Mouse (Mus musculus): ENCODE data around the gene Depdc5. TPM values are rescaled to one million over a fixed set of nuclear protein-coding genes. Genes with fewer than 3 reads are reported as not detected.
A peak's percentile ranks its signal among the peaks of the same experiment; 100 is the strongest.
"Not testable (repeated sequence)": the region's sequence is repeated elsewhere in the genome, so short reads cannot be mapped to it uniquely, and the experiment has no call there.

The Depdc5 gene
- polyA plus RNA-seq (2012; ENCODE audit: insufficient read depth, insufficient read length, missing spikeins): 16.2 and 17.0 TPM in 2 replicates

DNA sequence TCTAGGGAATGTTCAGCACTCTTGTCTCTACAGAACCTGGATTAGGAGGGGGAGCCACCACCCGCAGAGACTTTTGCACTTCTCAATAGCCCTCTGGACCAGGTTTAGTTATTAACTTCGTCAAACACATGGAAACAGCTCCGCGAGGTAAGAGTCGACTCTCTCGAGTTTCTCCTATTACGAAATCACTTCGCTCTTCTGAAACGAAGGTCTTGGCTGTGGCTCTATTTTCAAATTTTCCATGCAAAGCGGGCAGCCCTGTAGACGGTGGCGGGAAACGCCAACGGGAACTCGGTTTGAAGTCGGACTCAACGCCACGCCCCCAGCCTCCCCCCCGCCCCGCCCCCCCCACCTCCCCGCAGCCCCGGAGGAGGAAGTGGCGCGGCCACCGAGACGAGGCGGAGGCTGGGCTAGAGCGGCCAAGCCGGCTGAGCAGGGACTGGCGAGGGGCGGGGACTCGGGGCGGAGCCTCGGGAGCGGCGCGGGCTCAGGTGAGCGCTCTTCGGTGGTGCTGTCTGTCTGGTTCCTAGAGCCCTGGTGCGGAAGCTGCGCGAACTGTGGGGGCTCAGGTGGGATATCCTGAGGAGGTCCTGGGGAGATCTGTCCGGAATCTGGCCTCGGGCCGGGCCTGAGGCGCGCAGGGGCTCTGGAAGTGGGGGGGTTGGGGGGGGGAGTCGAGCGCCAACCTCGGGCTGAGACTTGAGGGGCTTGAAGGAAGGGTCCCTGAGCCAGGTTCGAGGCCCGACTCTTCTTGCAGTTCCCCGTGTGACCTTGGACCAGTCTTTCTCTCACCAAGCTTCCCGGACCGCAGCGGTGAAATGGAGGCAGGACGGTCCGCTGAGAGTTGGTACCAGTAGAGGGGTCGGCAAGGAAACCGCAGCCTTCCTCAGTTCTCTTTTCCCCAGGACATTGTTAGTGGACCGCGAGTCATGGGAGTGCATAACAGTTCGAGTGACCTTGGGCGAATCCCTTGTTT, at the start of gene Depdc5:
Gene Depdc5 (plus strand): TSS at position 449 of the 976 bp plus-strand sequence.
- Histone ChIP-seq H3K27ac (replicated peaks; ENCODE audit: low read depth, low read length) (peak within 1 kb of the TSS; percentile 67), H3K4me3 (ENCODE audit: insufficient read depth, low read depth, low read length) (peak within 1 kb of the TSS; percentile 83), H3K4me1 (ENCODE audit: control insufficient read depth, insufficient read depth, insufficient read length, low read length) (no peaks in the 10 kb centered on the region)

- H3K4me3 ChIP-seq (ENCODE audit: insufficient read depth, low read depth, low read length): no peak overlapping the region
- no peak overlapping the region for H3K27ac ChIP-seq (replicated peaks; ENCODE audit: low read depth, low read length)
- H3K4me1 ChIP-seq (ENCODE audit: control insufficient read depth, insufficient read depth, insufficient read length, low read length): no peaks in the 10 kb centered on the region
These were observed 48.1 kb upstream of the Depdc5 start for GRCm38 (mm10) chr5:32815396-32815795.

GRCm38 (mm10) chr5:32820471-32820870, 43.0 kb upstream of the Depdc5 start:
- H3K27ac ChIP-seq (replicated peaks; ENCODE audit: low read depth, low read length): no peak overlapping the region
- H3K4me3 ChIP-seq (ENCODE audit: insufficient read depth, low read depth, low read length): no peak overlapping the region
- no peaks in the 10 kb centered on the region for H3K4me1 ChIP-seq (ENCODE audit: control insufficient read depth, insufficient read depth, insufficient read length, low read length)

DNA sequence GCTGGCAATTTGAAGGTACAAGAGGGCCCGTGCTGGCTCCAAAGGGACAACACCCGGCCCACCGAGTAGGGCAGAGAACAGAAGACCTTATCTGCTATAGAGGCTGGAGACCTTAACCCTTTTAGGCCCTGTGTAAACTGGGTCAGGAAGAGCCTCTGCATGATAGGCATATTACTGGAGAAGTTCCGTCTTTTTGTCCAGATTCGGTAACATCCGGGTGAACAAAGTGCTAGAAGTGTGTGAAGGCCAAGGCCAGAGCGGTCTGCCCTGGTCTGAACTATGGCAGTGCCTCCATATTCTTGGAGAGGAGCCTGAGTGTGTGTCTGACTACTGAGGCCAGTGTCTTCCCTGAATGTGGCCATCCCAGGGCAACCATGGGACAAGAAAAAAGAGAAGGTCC, 36.5 kb upstream of the Depdc5 start, which contains the start of gene Gm20671:
Gene Gm20671 (minus strand): TSS at position 101 of the 400 bp plus-strand sequence.
- no peaks in the 10 kb centered on the region for H3K4me1 ChIP-seq (ENCODE audit: control insufficient read depth, insufficient read depth, insufficient read length, low read length)
- no peak within 1 kb of the TSS for H3K27ac ChIP-seq (replicated peaks; ENCODE audit: low read depth, low read length)
- H3K4me3 ChIP-seq (ENCODE audit: insufficient read depth, low read depth, low read length): no peak within 1 kb of the TSS

DNA sequence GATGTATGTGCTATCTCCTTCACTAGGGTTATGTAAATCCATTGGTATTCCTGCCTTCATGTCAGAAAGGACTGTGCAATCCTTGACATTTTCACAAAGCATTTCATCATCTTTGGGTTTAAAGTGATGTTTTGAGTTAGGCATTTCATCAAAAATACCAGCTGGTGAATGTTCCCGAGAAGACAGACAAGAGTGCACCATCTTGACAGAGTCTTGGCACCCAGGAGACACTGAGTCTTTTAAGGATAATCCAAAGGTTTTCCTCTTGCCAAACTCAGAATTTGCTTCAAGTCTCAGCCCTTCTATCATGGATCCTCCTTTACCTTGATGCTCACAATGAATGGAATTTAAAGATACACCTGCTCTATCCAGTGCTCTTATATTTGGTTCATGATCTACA, 34.7 kb upstream of the Depdc5 start:
- not testable (repeated sequence) for H3K4me1 ChIP-seq (ENCODE audit: control insufficient read depth, insufficient read depth, insufficient read length, low read length); H3K27ac ChIP-seq (replicated peaks; ENCODE audit: low read depth, low read length); H3K4me3 ChIP-seq (ENCODE audit: insufficient read depth, low read depth, low read length)

DNA sequence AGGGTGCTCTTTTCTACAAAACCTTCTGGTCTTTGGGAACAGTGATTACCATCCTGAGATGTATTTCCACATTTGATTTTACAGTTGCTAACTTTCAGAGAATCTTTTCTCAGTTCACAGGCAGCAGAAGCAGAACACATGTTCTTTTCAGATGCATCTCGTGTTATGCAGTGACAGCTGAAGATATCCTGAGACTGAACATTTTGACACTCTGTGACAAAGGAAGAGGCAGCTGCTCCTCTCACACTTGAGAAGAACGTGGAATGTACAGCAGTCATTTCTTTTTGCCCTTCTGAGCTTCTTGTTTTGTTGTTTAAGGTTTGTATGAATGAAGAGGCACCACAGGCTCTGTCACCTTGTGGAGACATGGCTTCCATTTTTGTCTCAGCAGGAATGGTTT, 33.4 kb upstream of the Depdc5 start:
- Histone ChIP-seq H3K4me1 (ENCODE audit: control insufficient read depth, insufficient read depth, insufficient read length, low read length) (no peaks in the 10 kb centered on the region; the same call in 1 of the 2 replicates), H3K4me3 (ENCODE audit: insufficient read depth, low read depth, low read length) (no peak overlapping the region), H3K27ac (replicated peaks; ENCODE audit: low read depth, low read length) (no peak overlapping the region)

DNA sequence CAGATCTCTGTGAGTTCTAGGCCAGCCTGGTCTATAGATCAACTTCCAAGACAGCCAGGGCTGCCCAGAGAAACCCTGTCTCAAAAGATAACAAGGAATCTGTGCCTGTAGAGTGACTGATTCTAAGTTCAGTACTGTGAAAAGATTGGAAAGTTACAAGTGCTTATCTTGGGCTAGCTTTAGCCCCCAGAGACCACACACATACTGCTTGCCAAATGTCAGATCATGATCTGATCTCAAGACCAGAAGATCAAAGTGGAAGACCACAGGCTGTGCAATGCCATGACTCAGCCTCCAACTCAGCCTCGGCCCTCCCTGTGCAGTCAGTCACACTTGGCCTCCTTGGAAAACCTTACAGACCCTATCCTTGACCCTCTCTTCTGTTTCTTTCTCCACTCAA, 29.0 kb upstream of the Depdc5 start:
- no peaks in the 10 kb centered on the region; the same call in 1 of the 2 replicates for H3K4me1 ChIP-seq (ENCODE audit: control insufficient read depth, insufficient read depth, insufficient read length, low read length)

DNA sequence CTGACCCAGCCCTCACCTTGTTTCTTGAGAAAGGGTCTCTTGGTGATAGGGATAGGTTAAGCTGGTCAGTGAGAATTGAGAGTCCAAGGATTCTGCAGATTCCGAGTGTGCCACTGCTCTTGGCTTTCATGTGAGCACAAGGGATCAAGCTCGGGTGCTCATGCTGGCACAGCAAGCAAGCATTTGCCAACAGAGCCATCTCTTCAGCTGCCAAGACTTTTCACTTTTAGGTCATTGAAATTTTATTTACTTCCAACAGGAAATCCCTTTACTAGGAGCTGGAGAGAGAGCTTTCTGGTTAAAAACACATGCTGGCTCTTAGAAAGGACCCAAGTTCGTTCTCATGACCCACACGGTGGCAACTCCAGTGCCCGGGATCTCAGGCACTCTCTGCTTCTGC, 26.5 kb upstream of the Depdc5 start:
- H3K4me1 ChIP-seq (ENCODE audit: control insufficient read depth, insufficient read depth, insufficient read length, low read length): no peaks in the 10 kb centered on the region; the same call in 1 of the 2 replicates
- no peak overlapping the region for H3K27ac ChIP-seq (replicated peaks; ENCODE audit: low read depth, low read length)
- H3K4me3 ChIP-seq (ENCODE audit: insufficient read depth, low read depth, low read length): no peak overlapping the region

More for the DNA sequence above, 29.0 kb upstream of the Depdc5 start:
- Histone ChIP-seq H3K4me3 (ENCODE audit: insufficient read depth, low read depth, low read length) (no peak overlapping the region), H3K27ac (replicated peaks; ENCODE audit: low read depth, low read length) (no peak overlapping the region)

DNA sequence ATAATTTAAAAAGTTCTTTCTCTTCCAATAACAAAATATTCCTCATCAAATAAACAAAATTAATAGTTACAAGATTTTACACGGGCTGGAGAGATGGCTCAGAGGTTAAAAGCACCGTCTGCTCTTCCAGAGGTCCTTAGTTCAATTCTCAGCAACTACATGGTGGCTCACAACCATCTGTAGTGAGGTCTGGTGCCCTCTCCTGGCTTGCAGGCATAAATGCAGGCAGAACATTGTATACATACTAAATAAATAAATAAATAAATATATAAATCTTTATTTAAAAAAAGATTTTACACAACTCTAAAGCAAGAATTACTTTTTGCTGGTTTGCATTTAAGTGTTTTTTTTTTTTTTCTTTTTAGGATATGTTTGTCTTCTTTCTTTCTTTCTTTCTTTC, 23.5 kb upstream of the Depdc5 start:
- Histone ChIP-seq H3K4me3 (ENCODE audit: insufficient read depth, low read depth, low read length) (no peak overlapping the region), H3K27ac (replicated peaks; ENCODE audit: low read depth, low read length) (no peak overlapping the region), H3K4me1 (ENCODE audit: control insufficient read depth, insufficient read depth, insufficient read length, low read length) (no peaks in the 10 kb centered on the region)

- no peak overlapping the region for H3K4me3 ChIP-seq (ENCODE audit: insufficient read depth, low read depth, low read length)
These were observed 14.3 kb upstream of the Depdc5 start for GRCm38 (mm10) chr5:32849178-32849577.

GRCm38 (mm10) chr5:32849580-32849979, 13.9 kb upstream of the Depdc5 start:
- not testable (repeated sequence) for H3K4me3 ChIP-seq (ENCODE audit: insufficient read depth, low read depth, low read length); H3K27ac ChIP-seq (replicated peaks; ENCODE audit: low read depth, low read length); H3K4me1 ChIP-seq (ENCODE audit: control insufficient read depth, insufficient read depth, insufficient read length, low read length)

More at GRCm38 (mm10) chr5:32849178-32849577, 14.3 kb upstream of the Depdc5 start:
- H3K4me1 ChIP-seq (ENCODE audit: control insufficient read depth, insufficient read depth, insufficient read length, low read length): peaks cover 8% of the 10 kb centered on the region; the same call in 1 of the 2 replicates
- H3K27ac ChIP-seq (replicated peaks; ENCODE audit: low read depth, low read length): no peak overlapping the region

GRCm38 (mm10) chr5:32852026-32852425, 11.5 kb upstream of the Depdc5 start:
- H3K4me1 ChIP-seq (ENCODE audit: control insufficient read depth, insufficient read depth, insufficient read length, low read length): peaks cover 8% of the 10 kb centered on the region; the same call in 1 of the 2 replicates
- H3K4me3 ChIP-seq (ENCODE audit: insufficient read depth, low read depth, low read length): no peak overlapping the region
- H3K27ac ChIP-seq (replicated peaks; ENCODE audit: low read depth, low read length): no peak overlapping the region

GRCm38 (mm10) chr5:32853731-32854507, 9.6 kb upstream of the Depdc5 start, which contains the start of gene Prr14l:
Gene Prr14l, minus strand, starts transcription at chr5:32854256.
- Histone ChIP-seq H3K4me3 (ENCODE audit: insufficient read depth, low read depth, low read length) (peak within 1 kb of the TSS; percentile 86), H3K4me1 (ENCODE audit: control insufficient read depth, insufficient read depth, insufficient read length, low read length) (peaks cover 8% of the 10 kb centered on the region; the same call in 1 of the 2 replicates), H3K27ac (replicated peaks; ENCODE audit: low read depth, low read length) (peak within 1 kb of the TSS; percentile 69)

GRCm38 (mm10) chr5:32854818-32855217, 8.7 kb upstream of the Depdc5 start:
- peaks cover 8% of the 10 kb centered on the region; the same call in 1 of the 2 replicates for H3K4me1 ChIP-seq (ENCODE audit: control insufficient read depth, insufficient read depth, insufficient read length, low read length)

DNA sequence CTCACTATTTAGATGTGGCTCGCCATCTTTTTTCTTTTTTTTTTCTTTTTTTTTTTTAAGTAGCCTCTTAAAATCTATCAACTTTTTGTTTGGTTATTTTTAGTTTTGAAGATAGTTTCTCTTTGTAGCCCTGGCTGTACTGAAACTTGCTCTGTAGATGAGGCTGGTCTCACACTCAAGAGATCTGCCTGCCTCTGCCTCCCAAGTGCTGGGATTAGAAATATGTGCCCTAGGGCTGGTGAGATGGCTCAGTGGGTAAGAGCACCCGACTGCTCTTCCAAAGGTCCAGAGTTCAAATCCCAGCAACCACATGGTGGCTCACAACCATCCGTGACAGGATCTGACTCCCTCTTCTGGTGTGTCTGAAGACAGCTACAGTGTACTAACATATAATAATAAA, 8.2 kb upstream of the Depdc5 start:
- not testable (repeated sequence) for H3K27ac ChIP-seq (replicated peaks; ENCODE audit: low read depth, low read length); H3K4me3 ChIP-seq (ENCODE audit: insufficient read depth, low read depth, low read length); H3K4me1 ChIP-seq (ENCODE audit: control insufficient read depth, insufficient read depth, insufficient read length, low read length)

More at GRCm38 (mm10) chr5:32854818-32855217, 8.7 kb upstream of the Depdc5 start:
- Histone ChIP-seq H3K27ac (replicated peaks; ENCODE audit: low read depth, low read length) (no peak overlapping the region), H3K4me3 (ENCODE audit: insufficient read depth, low read depth, low read length) (no peak overlapping the region)

Measured in brown adipose tissue, adult 24 weeks (tissue).